Mouse (Mus musculus): ENCODE measurements around the gene Cep170b. TPM values are rescaled to one million over a fixed set of nuclear protein-coding genes. Genes with fewer than 3 reads are reported as not detected.
A peak's percentile ranks its signal among the peaks of the same experiment; 100 is the strongest.

The Cep170b gene
- polyA plus RNA-seq, 1 experiment from 2014 or later: 9.5 TPM

- H3K27me3 ChIP-seq (ENCODE audit: control insufficient read depth, insufficient read depth, low read length): no peaks in the 10 kb centered on the region
- no peak overlapping the region for H3K4me2 ChIP-seq (ENCODE audit: low read depth, severe bottlenecking)
- no peaks in the 10 kb centered on the region for H3K36me3 ChIP-seq (ENCODE audit: control insufficient read depth, insufficient read depth, low read length)
- 0 out of 2 replicates have a peak overlapping the region, but pooled peaks have one; percentile 27 for H3K9ac ChIP-seq (ENCODE audit: low read length)
- peaks cover 9% of the 10 kb centered on the region; the same call in 1 of the 2 replicates for H3K4me1 ChIP-seq (ENCODE audit: control insufficient read depth, insufficient read depth, low read length)
- no peak overlapping the region for H3K27ac ChIP-seq (replicated peaks; ENCODE audit: low read depth, low read length)
- no peaks in the 10 kb centered on the region for H3K9me3 ChIP-seq (ENCODE audit: control insufficient read depth, low read length)
- 69% methylated on average over 13 of the region's 13 CpGs for WGBS
- DNase-seq (ENCODE audit: low spot score) (no peak), ATAC-seq (ENCODE audit: insufficient number of reproducible peaks, low FRiP score, low TSS enrichment, low read depth) (no peak)
- H3K4me3 ChIP-seq (ENCODE audit: low read depth, low read length): no peak overlapping the region
Observed at GRCm38 (mm10) chr12:112793601-112794355, 73.5 kb downstream of the Cep170b start.

GRCm38 (mm10) chr12:112794356-112794816, 74.1 kb downstream of the Cep170b start:
- H3K4me3 ChIP-seq (ENCODE audit: low read depth, low read length): no peak overlapping the region
- H3K36me3 ChIP-seq (ENCODE audit: control insufficient read depth, insufficient read depth, low read length): no peaks in the 10 kb centered on the region

GRCm38 (mm10) chr12:112794998-112795397, 74.7 kb downstream of the Cep170b start:
- Histone ChIP-seq H3K27me3 (ENCODE audit: control insufficient read depth, insufficient read depth, low read length) (no peaks in the 10 kb centered on the region), H3K4me3 (ENCODE audit: low read depth, low read length) (no peak overlapping the region), H3K27ac (replicated peaks; ENCODE audit: low read depth, low read length) (no peak overlapping the region), H3K9ac (ENCODE audit: low read length) (no peak overlapping the region), H3K4me2 (ENCODE audit: low read depth, severe bottlenecking) (no peak overlapping the region), H3K36me3 (ENCODE audit: control insufficient read depth, insufficient read depth, low read length) (no peaks in the 10 kb centered on the region), H3K9me3 (ENCODE audit: control insufficient read depth, low read length) (no peaks in the 10 kb centered on the region), H3K4me1 (ENCODE audit: control insufficient read depth, insufficient read depth, low read length) (peaks cover 9% of the 10 kb centered on the region; the same call in 1 of the 2 replicates)
- 93% methylated on average over 5 of the region's 5 CpGs for WGBS
- ATAC-seq (ENCODE audit: insufficient number of reproducible peaks, low FRiP score, low TSS enrichment, low read depth) (no peak), DNase-seq (ENCODE audit: low spot score) (no peak)

More at GRCm38 (mm10) chr12:112794356-112794816, 74.1 kb downstream of the Cep170b start:
- Histone ChIP-seq H3K4me2 (ENCODE audit: low read depth, severe bottlenecking) (no peak overlapping the region), H3K9ac (ENCODE audit: low read length) (0 out of 2 replicates have a peak overlapping the region, but pooled peaks have one; percentile 27), H3K4me1 (ENCODE audit: control insufficient read depth, insufficient read depth, low read length) (peaks cover 9% of the 10 kb centered on the region; the same call in 1 of the 2 replicates), H3K9me3 (ENCODE audit: control insufficient read depth, low read length) (no peaks in the 10 kb centered on the region), H3K27me3 (ENCODE audit: control insufficient read depth, insufficient read depth, low read length) (no peaks in the 10 kb centered on the region), H3K27ac (replicated peaks; ENCODE audit: low read depth, low read length) (no peak overlapping the region)
- no peak for ATAC-seq (ENCODE audit: insufficient number of reproducible peaks, low FRiP score, low TSS enrichment, low read depth)
- 30% methylated on average over 7 of the region's 7 CpGs for WGBS
- no peak for DNase-seq (ENCODE audit: low spot score)

- DNase-seq (ENCODE audit: low spot score): no peak
- Histone ChIP-seq H3K4me3 (ENCODE audit: low read depth, low read length) (no peak overlapping the region), H3K4me2 (ENCODE audit: low read depth, severe bottlenecking) (no peak overlapping the region), H3K27ac (replicated peaks; ENCODE audit: low read depth, low read length) (no peak overlapping the region), H3K27me3 (ENCODE audit: control insufficient read depth, insufficient read depth, low read length) (0 out of 2 replicates have a peak, but pooled peaks cover 1% of the 10 kb centered on the region), H3K36me3 (ENCODE audit: control insufficient read depth, insufficient read depth, low read length) (no peaks in the 10 kb centered on the region), H3K4me1 (ENCODE audit: control insufficient read depth, insufficient read depth, low read length) (peaks cover 8% of the 10 kb centered on the region; the same call in 1 of the 2 replicates), H3K9me3 (ENCODE audit: control insufficient read depth, low read length) (no peaks in the 10 kb centered on the region), H3K9ac (ENCODE audit: low read length) (no peak overlapping the region)
- ATAC-seq (ENCODE audit: insufficient number of reproducible peaks, low FRiP score, low TSS enrichment, low read depth): no peak
- 72% methylated on average over 18 of the region's 18 CpGs for WGBS
Observed at GRCm38 (mm10) chr12:112795466-112796104, 75.3 kb downstream of the Cep170b start.

Small RNA genes within 50 kb of the gene (microRNA-seq; reads per million reads assigned to microRNA genes)
- 1.2 reads per million for gene Mir6940

Other genes with a start within 250 kb of the Cep170b start
- gene A530016L24Rik, start 231.0 kb upstream of the Cep170b start, polyA plus RNA-seq (2014; fragmentation: Nextera tagmentation; extraction: Ambion mirVana): not detected in 2 replicates
- 0.16 TPM in 1 of 2 replicates, not detected in the other for gene Tmem179, start 203.7 kb upstream of the Cep170b start, polyA plus RNA-seq (2014; fragmentation: Nextera tagmentation; extraction: Ambion mirVana)
- 2.2 and 2.4 TPM in 2 replicates for gene Inf2, start 131.7 kb upstream of the Cep170b start, polyA plus RNA-seq (2014; fragmentation: Nextera tagmentation; extraction: Ambion mirVana)
- 4.4 and 5.1 TPM in 2 replicates for gene Adssl1, start 100.4 kb upstream of the Cep170b start, polyA plus RNA-seq (2014; fragmentation: Nextera tagmentation; extraction: Ambion mirVana)
- gene Siva1, start 75.8 kb upstream of the Cep170b start, polyA plus RNA-seq (2014; fragmentation: Nextera tagmentation; extraction: Ambion mirVana): 294 TPM in 2 replicates
- 95.4 and 113 TPM in 2 replicates for gene Akt1, start 45.6 kb upstream of the Cep170b start, polyA plus RNA-seq (2014; fragmentation: Nextera tagmentation; extraction: Ambion mirVana)
- 0.82 and 1.6 TPM in 2 replicates for gene Zbtb42, start 41.6 kb upstream of the Cep170b start, polyA plus RNA-seq (2014; fragmentation: Nextera tagmentation; extraction: Ambion mirVana)
- gene Pld4, start 40.2 kb downstream of the Cep170b start, polyA plus RNA-seq (2014; fragmentation: Nextera tagmentation; extraction: Ambion mirVana): 2.8 TPM in 2 replicates
- gene Ahnak2, start 82.2 kb downstream of the Cep170b start, polyA plus RNA-seq (2014; fragmentation: Nextera tagmentation; extraction: Ambion mirVana): 0.17 and 0.40 TPM in 2 replicates
- gene Clba1, start 88.5 kb downstream of the Cep170b start, polyA plus RNA-seq (2014; fragmentation: Nextera tagmentation; extraction: Ambion mirVana): 7.0 and 7.6 TPM in 2 replicates
- gene Cdca4, start 109.0 kb downstream of the Cep170b start, polyA plus RNA-seq (2014; fragmentation: Nextera tagmentation; extraction: Ambion mirVana): 180 and 189 TPM in 2 replicates
- gene Gpr132, start 147.8 kb downstream of the Cep170b start, polyA plus RNA-seq (2014; fragmentation: Nextera tagmentation; extraction: Ambion mirVana): not detected in 2 replicates
- gene Jag2, start 209.3 kb downstream of the Cep170b start, polyA plus RNA-seq (2014; fragmentation: Nextera tagmentation; extraction: Ambion mirVana): 4.0 and 4.7 TPM in 2 replicates
- gene Nudt14, start 221.7 kb downstream of the Cep170b start, polyA plus RNA-seq (2014; fragmentation: Nextera tagmentation; extraction: Ambion mirVana): 87.9 and 90.1 TPM in 2 replicates